Mouse (Mus musculus) granulocyte monocyte progenitor cell, adult 5-6 weeks (primary cell): ENCODE data around the gene Antxrl. TPM values are rescaled to one million over a fixed set of nuclear protein-coding genes. Genes with fewer than 3 reads are reported as not detected.

Source experiments
- ATAC-seq: replicated peaks from 2 replicates; pipeline ENCODE4 v1.8.0; 2016; ENCODE audit warnings: mild to moderate bottlenecking, moderate TSS enrichment, inconsistent platforms; ENCODE audit not compliant: poor library complexity, severe bottlenecking
- total RNA-seq, 2 experiments: library from RNA; stranded (forward) in 1 of 2; stranded (reverse) in 1 of 2; fragments of 200-712, 200-1000 nt in 1 of 2; fragments of >200 nt in 1 of 2; fragmentation: Nextera tagmentation in 1 of 2; gene quantifications; 2 replicates each; pipeline ENCODE4 v1.2.3; 2014 to 2017

Gene Antxrl
- total RNA-seq, 2 experiments from 2014 or later, result not detected

GRCm38 (mm10) chr14:34102601-34103000, 50.1 kb downstream of the Antxrl start, which contains the start of gene A630023A22Rik:
TSS of gene A630023A22Rik (minus strand) at chr14:34102754.
- ATAC-seq, result no peak

GRCm38 (mm10) chr14:34103855-34104254, 51.3 kb downstream of the Antxrl start:
- ATAC-seq, result no peak

GRCm38 (mm10) chr14:34104892-34105291, 52.4 kb downstream of the Antxrl start:
- peak; percentile 54 for ATAC-seq

- peak; percentile 76 for ATAC-seq
Observed at GRCm38 (mm10) chr14:34106389-34107062, 54.0 kb downstream of the Antxrl start.

GRCm38 (mm10) chr14:34107594-34107993, 55.1 kb downstream of the Antxrl start:
- ATAC-seq, result peak; percentile 52

GRCm38 (mm10) chr14:34114311-34114710, 61.8 kb downstream of the Antxrl start:
- no peak for ATAC-seq

- no peak for ATAC-seq
Observed at GRCm38 (mm10) chr14:34119046-34119723, 66.7 kb downstream of the Antxrl start.

GRCm38 (mm10) chr14:34120016-34120910, 67.8 kb downstream of the Antxrl start:
- no peak for ATAC-seq

GRCm38 (mm10) chr14:34120923-34121351, 68.4 kb downstream of the Antxrl start:
- ATAC-seq, result no peak

GRCm38 (mm10) chr14:34121691-34122090, 69.2 kb downstream of the Antxrl start:
- ATAC-seq, result no peak

Other genes starting within 250 kb of the Antxrl start
- gene Gdf10, start 129.1 kb upstream of the Antxrl start, total RNA-seq (2014; fragmentation: Nextera tagmentation), result not detected in 2 replicates
- not detected in 2 replicates for gene Gdf10, start 129.1 kb upstream of the Antxrl start, total RNA-seq (2017)
- gene Gdf2, start 111.7 kb upstream of the Antxrl start, total RNA-seq (2014; fragmentation: Nextera tagmentation), result not detected in 2 replicates
- not detected in 2 replicates for gene Gdf2, start 111.7 kb upstream of the Antxrl start, total RNA-seq (2017)
- not detected in 2 replicates for gene Rbp3, start 98.7 kb upstream of the Antxrl start, total RNA-seq (2014; fragmentation: Nextera tagmentation)
- not detected in 2 replicates for gene Rbp3, start 98.7 kb upstream of the Antxrl start, total RNA-seq (2017)
- gene Zfp488, start 73.9 kb upstream of the Antxrl start, total RNA-seq (2014; fragmentation: Nextera tagmentation), result not detected in 2 replicates
- not detected in 2 replicates for gene Zfp488, start 73.9 kb upstream of the Antxrl start, total RNA-seq (2017)
- gene Gm30083, start 37.5 kb upstream of the Antxrl start, total RNA-seq (2014; fragmentation: Nextera tagmentation), result not detected in 2 replicates
- not detected in 2 replicates for gene Gm30083, start 37.5 kb upstream of the Antxrl start, total RNA-seq (2017)
- gene Gm5460, start 35.9 kb upstream of the Antxrl start, total RNA-seq (2014; fragmentation: Nextera tagmentation), result not detected in 2 replicates
- gene Gm5460, start 35.9 kb upstream of the Antxrl start, total RNA-seq (2017), result not detected in 2 replicates
- not detected in 2 replicates for gene Anxa8, start 33.3 kb downstream of the Antxrl start, total RNA-seq (2014; fragmentation: Nextera tagmentation)
- gene Anxa8, start 33.3 kb downstream of the Antxrl start, total RNA-seq (2017), result not detected in 2 replicates
- gene A630023A22Rik, start 50.0 kb downstream of the Antxrl start, total RNA-seq (2014; fragmentation: Nextera tagmentation), result not detected in 2 replicates
- not detected in 2 replicates for gene A630023A22Rik, start 50.0 kb downstream of the Antxrl start, total RNA-seq (2017)
- gene Npy4r, start 99.8 kb downstream of the Antxrl start, total RNA-seq (2014; fragmentation: Nextera tagmentation), result not detected in 2 replicates
- not detected in 2 replicates for gene Npy4r, start 99.8 kb downstream of the Antxrl start, total RNA-seq (2017)
- gene Gprin2, start 148.9 kb downstream of the Antxrl start, total RNA-seq (2014; fragmentation: Nextera tagmentation), result not detected in 2 replicates
- gene Gprin2, start 148.9 kb downstream of the Antxrl start, total RNA-seq (2017), result not detected in 2 replicates
- gene Syt15, start 166.9 kb downstream of the Antxrl start, total RNA-seq (2014; fragmentation: Nextera tagmentation), result not detected in 2 replicates
- gene Syt15, start 166.9 kb downstream of the Antxrl start, total RNA-seq (2017), result not detected in 2 replicates